Mouse (Mus musculus): ENCODE data around the gene Ctsg.
"Not testable (repeated sequence)": the region's sequence is repeated elsewhere in the genome, so short reads cannot be mapped to it uniquely, and the experiment has no call there.

Ctsg gene

DNA sequence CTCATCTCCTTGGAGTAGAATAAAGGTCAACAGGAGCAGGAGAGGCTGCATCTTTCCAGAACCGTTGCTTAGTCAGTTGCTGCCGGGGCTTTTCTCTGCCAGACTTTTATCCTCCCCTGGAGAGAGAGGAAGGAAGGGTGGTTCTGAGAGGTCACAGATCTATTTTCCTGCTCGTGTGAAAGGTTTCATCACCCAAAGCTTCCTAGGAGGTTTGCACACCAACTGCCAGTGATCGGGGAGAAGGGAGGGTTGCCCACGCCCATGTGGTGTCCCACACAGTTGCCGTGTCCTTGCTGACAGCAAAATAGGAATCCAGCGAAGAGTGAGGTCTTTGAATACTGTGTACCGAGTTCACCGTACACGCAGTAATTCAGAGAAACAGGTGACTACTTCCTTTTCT lies at the start of gene Ctsg:
Ctsg (minus strand) TSS at position 189 of the 400 bp plus-strand sequence.
- DNase-seq (ENCODE audit: extremely low spot score): no peak

- not testable (repeated sequence) for DNase-seq (ENCODE audit: extremely low spot score)
Observed at GRCm38 (mm10) chr14:56133675-56134074, 31.3 kb upstream of the Ctsg start.

DNA sequence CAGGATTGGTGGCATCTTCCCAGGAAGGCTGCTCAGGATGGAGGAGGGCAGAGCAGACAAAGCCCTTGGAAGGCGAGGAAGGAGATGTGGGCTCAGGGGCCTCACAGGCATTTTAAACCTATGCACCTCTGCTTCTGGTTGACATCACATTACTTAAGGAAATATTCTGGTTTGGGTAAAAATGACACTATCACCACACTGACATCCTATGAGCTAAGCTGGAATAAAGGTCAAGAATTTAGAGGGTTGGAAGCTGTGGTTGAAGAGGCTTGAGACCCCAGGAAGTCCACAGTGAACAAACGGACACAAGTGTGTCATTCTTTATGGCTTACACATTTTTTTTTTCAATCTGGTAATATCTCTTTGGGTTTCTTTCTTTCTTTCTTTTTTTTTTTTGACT lies 30.1 kb upstream of the Ctsg start, which contains the start of gene Gzmd:
Gzmd (minus strand) TSS at position 101 of the 400 bp plus-strand sequence.
- not testable (repeated sequence) for DNase-seq (ENCODE audit: extremely low spot score)

- no peak for DNase-seq (ENCODE audit: extremely low spot score)
Observed at GRCm38 (mm10) chr14:56128341-56128740, 26.0 kb upstream of the Ctsg start.

GRCm38 (mm10) chr14:56123516-56123915 lies 21.1 kb upstream of the Ctsg start:
- DNase-seq (ENCODE audit: extremely low spot score): no peak

DNA sequence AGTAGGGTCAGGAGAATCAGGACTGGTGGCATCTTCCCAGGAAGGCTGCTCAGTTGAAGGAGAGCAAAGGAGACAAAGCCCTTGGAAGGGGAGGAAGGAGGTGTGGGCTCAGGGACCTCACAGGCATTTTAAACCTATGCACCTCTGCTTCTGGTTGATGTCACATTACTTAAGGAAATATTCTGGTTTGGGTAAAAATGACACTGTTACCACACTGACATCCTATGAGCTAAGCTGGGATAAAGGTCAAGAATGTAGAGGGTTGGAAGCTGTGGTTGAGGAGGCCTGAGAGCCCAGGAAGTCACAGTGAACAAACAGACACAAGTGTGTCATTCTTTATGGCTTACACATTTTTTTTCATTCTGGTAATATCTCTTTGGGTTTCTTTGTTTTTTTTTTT lies 18.2 kb upstream of the Ctsg start, which contains the start of gene Gzme:
Gzme (minus strand) TSS at position 101 of the 400 bp plus-strand sequence.
- DNase-seq (ENCODE audit: extremely low spot score): no peak

- DNase-seq (ENCODE audit: extremely low spot score): not testable (repeated sequence)
Observed at GRCm38 (mm10) chr14:56115531-56116310, 13.3 kb upstream of the Ctsg start.

DNA sequence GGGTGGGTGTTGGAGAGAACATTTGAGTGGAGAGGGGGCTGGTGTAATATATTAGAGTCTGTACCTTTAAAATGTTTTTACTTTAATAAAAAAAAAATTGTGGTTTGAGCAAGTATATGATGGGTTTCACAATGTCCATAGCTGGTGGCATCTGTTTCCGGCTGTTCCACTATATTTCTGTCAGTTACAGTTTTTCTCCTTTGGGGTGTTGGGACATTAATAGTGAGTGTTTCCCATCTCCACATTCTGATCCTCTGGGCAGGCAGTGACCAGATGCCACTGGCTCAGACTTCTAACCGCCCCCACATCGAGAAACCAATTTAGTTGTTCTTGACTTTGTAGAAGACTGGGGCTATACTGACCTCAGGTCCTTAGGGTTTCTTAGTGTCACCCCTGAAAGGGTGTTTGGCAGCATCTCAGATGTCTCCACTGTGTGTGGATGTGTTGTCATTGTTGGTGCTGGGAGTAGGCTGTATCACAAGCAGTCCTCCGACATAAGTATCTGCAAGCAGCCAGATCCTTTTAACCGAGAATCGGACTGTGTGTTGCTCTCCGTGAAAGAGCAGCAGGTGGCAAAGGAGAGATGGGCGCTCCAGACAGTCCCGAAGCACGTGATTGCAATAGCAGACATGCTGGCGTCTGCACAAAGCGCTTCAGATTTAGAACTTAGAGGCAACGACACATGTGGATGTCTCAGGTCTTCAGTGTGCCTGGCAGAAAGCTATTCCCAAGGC lies 3.2 kb upstream of the Ctsg start:
- no peak for DNase-seq (ENCODE audit: extremely low spot score)

DNA sequence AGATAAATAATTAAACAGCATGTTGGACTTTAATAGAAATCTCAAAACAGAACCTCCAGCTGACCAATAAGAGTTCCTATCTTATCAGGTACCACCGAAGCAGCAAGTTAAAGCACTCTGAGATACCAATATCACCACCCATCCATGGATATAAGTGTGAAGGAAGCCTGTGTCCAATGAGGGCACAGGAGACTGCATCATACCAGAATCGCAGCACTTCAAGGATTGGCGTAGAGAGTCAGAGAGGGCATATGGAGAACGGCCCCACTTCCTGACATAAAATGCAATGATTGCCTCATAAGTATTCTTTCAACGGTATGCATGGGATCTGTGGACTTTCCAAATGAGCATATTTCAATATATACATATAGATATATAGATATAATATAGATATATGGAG lies 2.6 kb upstream of the Ctsg start:
- no peak for DNase-seq (ENCODE audit: extremely low spot score)

DNA sequence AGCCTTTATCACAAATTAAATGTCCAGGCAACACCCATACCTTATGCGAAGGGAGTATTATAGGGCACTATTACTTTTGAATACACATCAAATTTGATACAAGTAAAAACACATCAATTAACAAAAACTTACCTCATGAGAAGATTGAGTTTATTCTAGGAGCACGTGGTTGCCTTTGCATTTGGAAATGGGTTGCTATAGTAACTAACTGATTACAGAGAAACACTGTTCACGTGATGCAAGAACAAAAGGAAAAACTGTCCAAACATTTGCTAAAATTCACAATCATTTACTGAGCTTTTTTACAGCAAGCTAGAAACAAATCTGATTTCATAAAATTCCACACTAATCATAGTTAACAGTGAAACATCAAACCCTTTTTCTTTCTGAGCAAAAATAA lies 1.1 kb upstream of the Ctsg start:
- no peak for DNase-seq (ENCODE audit: extremely low spot score)

DNA sequence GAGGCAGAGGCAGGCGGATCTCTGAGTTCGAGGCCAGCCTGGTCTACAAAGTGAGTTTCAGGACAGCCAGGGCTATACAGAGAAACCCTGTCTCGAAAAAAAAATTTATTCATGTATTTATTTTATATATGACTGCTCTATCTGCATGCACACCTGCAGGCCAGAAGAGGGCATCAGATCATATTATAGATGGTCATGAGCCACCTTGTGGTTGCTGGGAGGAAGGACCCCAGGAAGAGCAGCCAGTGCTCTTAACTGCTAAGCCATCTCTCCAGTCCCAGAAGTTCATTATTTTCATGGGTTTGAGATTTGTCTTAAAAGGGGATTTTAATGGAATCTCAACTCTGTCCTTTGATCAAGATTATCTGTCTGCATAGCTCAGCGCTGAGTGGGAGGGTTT lies 3.4 kb downstream of the Ctsg start:
- DNase-seq (ENCODE audit: extremely low spot score): peak; percentile 5

DNA sequence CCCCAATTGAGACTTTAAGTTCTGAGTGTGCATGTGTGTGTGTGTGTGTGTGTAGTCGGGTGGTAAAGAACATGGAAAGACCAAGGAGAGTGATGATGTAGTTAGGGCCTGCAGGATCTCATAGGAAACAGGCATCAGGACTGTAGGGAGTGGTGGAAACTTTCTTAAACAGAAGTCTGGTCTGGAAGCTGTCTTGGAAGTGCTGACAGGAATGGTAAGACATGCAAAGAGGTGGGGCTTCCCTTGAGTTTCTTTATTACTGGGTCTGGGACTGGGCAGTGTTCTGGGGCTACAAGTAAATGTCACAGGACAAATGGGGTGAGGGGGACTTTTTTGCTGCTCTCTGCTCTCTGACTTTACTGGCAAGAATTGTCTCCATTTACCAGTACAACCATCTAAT lies 4.8 kb downstream of the Ctsg start:
- no peak for DNase-seq (ENCODE audit: extremely low spot score)

- no peak for DNase-seq (ENCODE audit: extremely low spot score)
Observed at GRCm38 (mm10) chr14:56093353-56093752, 9.0 kb downstream of the Ctsg start.

DNA sequence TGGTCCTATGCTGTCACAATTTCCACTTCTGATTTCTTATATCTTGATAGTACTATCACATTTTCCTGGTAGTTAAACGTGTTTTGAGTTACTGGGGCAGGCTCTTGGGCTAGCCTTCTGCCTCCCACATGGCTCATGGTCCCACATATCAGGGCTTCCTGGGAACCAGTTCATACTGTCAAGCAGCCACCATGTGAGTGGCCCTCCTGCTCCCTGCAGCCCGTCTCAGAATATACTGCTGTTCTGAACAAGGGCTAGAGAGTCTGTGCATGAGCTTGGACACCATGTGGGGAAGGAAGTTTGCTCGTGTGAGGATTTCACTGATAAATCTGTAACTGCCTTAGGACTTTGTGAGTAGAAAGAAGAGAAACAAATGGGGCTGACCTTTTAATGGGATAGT lies 15.7 kb downstream of the Ctsg start:
- no peak for DNase-seq (ENCODE audit: extremely low spot score)

DNA sequence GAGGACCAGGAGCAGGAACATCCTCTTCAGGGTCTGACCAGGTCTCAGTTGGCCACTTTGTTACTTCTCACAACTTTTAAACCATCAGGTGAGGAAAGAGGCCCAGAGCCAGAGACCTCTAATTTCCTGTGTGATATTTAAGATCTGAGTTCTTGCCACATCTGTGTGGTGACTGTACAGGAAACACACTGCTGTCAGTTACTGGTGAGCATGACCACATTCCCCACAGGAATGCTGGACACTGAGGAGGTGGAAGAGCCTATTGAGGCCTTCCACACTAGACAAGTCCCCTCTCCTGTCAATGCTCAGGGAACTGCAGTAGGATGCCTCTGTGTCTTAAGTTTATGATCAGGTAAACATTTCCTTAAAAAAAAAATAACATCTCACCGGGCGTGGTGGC lies 17.2 kb downstream of the Ctsg start, which contains the start of gene Mcpt8:
Mcpt8 (minus strand) TSS at position 107 of the 400 bp plus-strand sequence.
- no peak for DNase-seq (ENCODE audit: extremely low spot score)

- DNase-seq (ENCODE audit: extremely low spot score): no peak
Observed at GRCm38 (mm10) chr14:56082016-56082415, 20.4 kb downstream of the Ctsg start.

GRCm38 (mm10) chr14:56062213-56062612 lies 40.2 kb downstream of the Ctsg start, which contains the start of gene Mcpt4:
Gene Mcpt4 (minus strand): TSS chr14:56062313.
- not testable (repeated sequence) for DNase-seq (ENCODE audit: extremely low spot score)

DNA sequence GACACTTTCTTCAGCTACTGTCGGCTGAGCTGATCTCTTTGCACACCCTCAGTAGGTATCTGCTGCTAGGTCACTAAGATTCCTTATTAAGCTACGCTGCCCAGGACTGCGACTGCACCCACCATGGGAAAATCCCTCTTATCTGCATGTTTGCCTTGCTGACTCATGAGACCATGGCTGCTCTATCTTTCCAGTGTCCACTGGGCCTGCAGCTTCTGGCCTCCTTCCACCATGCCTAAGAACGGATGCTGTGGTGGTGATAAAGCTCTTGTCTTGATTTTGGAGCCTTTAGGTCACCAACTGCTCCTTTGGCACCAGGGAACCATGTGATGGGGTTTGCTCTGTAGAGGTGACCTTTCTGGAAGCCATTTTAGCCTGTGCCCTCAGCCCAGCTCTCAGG lies 44.7 kb downstream of the Ctsg start:
- no peak for DNase-seq (ENCODE audit: extremely low spot score)

DNA sequence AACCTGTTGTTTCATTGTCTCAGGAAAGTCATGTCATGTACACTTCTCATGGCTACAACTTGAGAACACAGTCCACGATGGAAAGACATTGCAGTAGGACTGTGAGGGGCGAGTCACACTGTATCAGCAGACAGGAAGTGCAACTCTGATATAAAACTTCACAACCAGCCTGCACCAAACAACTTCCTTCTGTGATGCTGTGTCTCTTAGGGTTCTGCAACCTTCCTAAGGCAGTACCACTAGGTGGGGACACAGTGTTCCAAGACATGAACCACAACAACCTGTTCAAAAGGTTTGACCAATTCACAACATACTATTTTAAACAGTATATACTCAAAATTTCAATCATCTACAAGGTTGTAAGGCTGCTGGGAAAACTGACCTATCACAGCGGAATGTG lies 47.0 kb downstream of the Ctsg start:
- no peak for DNase-seq (ENCODE audit: extremely low spot score)

All from embryo, embryonic 9.5 days (tissue).